Mouse (Mus musculus) gastrocnemius, postnatal 36 days (tissue): ENCODE results near the gene Scrg1. TPM values are rescaled to one million over a fixed set of nuclear protein-coding genes. Genes with fewer than 3 reads are reported as not detected.
"Not testable (repeated sequence)": the region's sequence is repeated elsewhere in the genome, so short reads cannot be mapped to it uniquely, and the experiment has no call there.

Experiments
- DNase-seq, 2 experiments: peaks; one replicate each; pipeline ENCODE4 v3.0.0; 2022
- intact Hi-C: fragments of 180-260 bp; cut with DNase I; formaldehyde crosslinking; loops from one replicate; pipeline ENCODE4 v1.15.1; 2025
- long read RNA-seq, 2 experiments: library from polyadenylated mRNA; stranded (forward); transcript quantifications; one replicate each; pipeline ENCODE4 v2.0.0; 2021
- total RNA-seq, 2 experiments: library from RNA; stranded (reverse); gene quantifications; 2 replicates each; pipeline ENCODE4 v1.2.3; 2021

Gene Scrg1
- total RNA-seq = not detected
- long read RNA-seq, experiment 1 = 0 reads
- long read RNA-seq, experiment 2 = 0 reads

- intact Hi-C loops = no loop called here
- no peak for DNase-seq
Observed at GRCm38 (mm10) chr8:57455765-57456164, at the start of gene Scrg1. TSS of gene Scrg1 (plus strand) at chr8:57455923.

DNA sequence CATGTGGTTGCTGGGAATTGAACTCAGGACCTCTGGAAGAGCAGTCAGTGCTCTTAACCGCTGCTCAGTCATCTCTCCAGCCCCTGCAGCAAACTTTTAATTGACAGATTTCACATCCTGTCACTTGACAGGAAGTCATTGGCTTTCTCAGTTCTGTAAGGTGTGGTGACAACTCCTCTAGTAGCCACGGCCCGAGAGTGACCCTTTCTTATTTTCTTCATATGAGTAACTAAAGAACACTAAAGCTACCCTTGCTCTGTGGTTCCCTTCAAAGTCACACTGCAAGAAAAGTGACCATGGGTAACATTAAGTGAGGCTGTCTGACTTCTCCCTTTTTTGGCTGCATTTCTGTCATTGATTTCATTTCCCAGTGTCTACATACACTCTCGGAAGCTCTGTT, 49.4 kb upstream of the Scrg1 start:
- intact Hi-C loops = no loop called here
- DNase-seq = no peak

GRCm38 (mm10) chr8:57409333-57409732, 46.4 kb upstream of the Scrg1 start:
- DNase-seq = no peak
- intact Hi-C loops = no loop called here

- intact Hi-C loops = no loop called here
Observed at GRCm38 (mm10) chr8:57409779-57410472, 45.8 kb upstream of the Scrg1 start.

DNA sequence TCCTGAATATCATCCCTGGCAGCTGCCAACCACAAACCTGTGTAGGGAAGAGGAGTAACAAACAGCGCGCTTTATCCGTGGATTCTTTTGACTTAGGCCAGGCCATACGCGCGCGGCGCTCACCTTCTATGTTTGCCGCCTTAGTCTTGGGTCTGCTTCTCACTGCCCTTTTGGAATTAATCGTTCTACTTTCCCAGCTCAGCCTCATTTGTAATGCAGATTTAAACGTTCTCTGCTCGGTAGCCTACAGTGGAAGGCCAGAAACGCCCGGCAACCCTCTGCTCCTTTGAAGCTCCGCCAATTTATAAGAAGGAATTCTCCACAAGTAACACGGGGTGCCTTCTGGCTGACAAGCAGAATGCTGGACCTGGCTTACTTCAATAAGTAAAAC, 45.3 kb upstream of the Scrg1 start:
- intact Hi-C loops = no loop called here
- no peak for DNase-seq

More at GRCm38 (mm10) chr8:57409779-57410472, 45.8 kb upstream of the Scrg1 start:
- no peak for DNase-seq

- intact Hi-C loops = no loop called here
- DNase-seq = no peak
Observed at GRCm38 (mm10) chr8:57411366-57411765, 44.4 kb upstream of the Scrg1 start.

- DNase-seq = no peak
- intact Hi-C loops = no loop called here
Observed at GRCm38 (mm10) chr8:57416827-57417226, 38.9 kb upstream of the Scrg1 start.

DNA sequence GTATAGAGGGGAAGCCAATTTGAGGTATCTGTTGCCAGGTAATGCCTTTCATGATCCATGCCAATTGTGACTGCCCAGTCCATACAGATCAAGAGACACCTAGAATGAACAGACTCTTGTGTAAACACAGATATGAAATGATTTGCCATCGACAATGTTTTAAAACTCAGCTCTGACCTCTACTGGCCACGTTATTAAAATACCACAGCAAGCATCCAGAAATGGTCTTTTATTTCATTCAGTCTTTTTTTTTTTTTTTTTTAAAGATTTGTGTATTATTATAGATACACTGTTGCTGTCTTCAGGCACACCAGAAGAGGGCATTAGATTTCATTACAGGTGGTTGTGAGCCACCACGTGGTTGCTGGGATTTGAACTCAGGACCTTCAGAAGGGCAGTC, 29.6 kb upstream of the Scrg1 start:
- intact Hi-C loops = loop anchor here (5.0 kb wide), 1 partner anchor 86 kb away; the partner anchor contains the start of gene Hmgb2

GRCm38 (mm10) chr8:57427581-57428366, 27.9 kb upstream of the Scrg1 start:
- intact Hi-C loops = loop anchor here (1.0 to 5.0 kb wide), 2 partner anchors 85 to 104 kb away; partner anchors contain the start of gene Hmgb2

More for the DNA sequence above, 29.6 kb upstream of the Scrg1 start:
- no peak for DNase-seq

DNA sequence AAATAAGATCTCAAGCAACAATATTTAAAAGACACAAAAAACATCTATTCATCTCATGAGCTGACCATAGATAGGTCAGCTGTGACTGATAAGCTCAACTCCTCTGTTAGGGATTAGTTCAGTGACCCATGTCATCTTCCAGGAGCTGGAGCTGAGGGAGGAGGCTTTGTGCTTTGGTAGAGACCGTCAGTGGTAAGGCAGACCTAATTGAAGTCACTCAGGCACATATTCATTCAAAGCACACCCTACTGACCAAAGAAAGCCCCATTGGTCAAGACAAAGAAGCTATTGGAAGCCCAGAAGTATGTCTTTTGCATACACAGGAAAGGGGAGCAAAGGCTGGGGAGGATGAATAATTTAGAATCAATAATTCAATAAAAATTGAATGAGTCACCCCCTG, 27.2 kb upstream of the Scrg1 start:
- intact Hi-C loops = loop anchor here (5.0 kb wide), 1 partner anchor 84 kb away; the partner anchor contains the start of gene Hmgb2
- DNase-seq = no peak

More at GRCm38 (mm10) chr8:57427581-57428366, 27.9 kb upstream of the Scrg1 start:
- no peak for DNase-seq

- DNase-seq = peak; percentile 23 to 67
- intact Hi-C loops = loop anchor here (5.0 kb wide), 1 partner anchor 83 kb away; the partner anchor contains the start of gene Hmgb2
Observed at GRCm38 (mm10) chr8:57429166-57429887, 26.4 kb upstream of the Scrg1 start.

DNA sequence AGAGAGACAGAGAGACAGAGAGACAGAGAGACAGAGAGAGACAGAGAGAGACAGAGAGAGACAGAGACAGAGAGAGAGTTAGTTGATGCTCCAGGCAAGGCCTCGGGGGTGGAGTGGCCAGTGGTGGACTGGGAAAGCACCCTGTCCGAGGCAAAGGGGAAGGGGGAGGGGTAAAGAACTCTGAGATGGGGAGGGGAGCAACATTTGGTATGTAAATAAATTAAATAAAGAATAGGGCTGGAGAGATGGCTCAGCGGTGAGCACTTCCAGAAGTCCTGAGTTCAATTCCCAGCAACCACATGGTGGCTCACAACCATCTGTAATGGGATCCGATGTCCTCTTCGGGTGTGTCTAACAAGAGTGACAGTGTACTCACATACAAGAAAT, 25.8 kb upstream of the Scrg1 start:
- intact Hi-C loops = loop anchor here (5.0 kb wide), 3 partner anchors 37 to 362 kb away; partner anchors contain the start of gene Hmgb2
- DNase-seq = not testable (repeated sequence)

DNA sequence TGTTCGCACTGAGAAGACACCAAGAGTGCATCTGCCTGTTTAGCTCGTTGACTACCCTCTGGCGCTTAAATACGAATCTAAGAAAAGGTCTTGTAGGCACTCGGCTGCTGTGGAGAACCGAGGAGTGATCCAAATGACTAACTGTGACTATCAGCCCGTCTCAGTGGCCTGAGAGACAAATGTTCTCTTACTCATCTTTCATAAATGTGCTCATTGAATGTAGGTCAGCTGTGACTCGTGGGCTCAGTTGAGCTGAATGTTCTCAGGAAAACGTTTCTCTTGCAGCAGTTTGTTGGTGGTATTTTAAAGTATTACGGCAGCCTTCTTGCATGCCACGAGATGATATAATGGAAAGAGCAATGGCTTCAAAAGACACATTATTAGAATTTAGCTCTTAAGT, 24.8 kb upstream of the Scrg1 start:
- intact Hi-C loops = loop anchor here (5.0 kb wide), 2 partner anchors 36 to 361 kb away; no protein-coding TSS in a partner anchor
- DNase-seq = no peak

GRCm38 (mm10) chr8:57432802-57433201, 22.9 kb upstream of the Scrg1 start:
- intact Hi-C loops = loop anchor here (5.0 kb wide), 2 partner anchors 34 to 359 kb away; no protein-coding TSS in a partner anchor
- DNase-seq = no peak

- intact Hi-C loops = no loop called here
- no peak for DNase-seq
Observed at GRCm38 (mm10) chr8:57435768-57436436, 19.8 kb upstream of the Scrg1 start.

- intact Hi-C loops = no loop called here
- no peak for DNase-seq
Observed at GRCm38 (mm10) chr8:57436437-57436796, 19.3 kb upstream of the Scrg1 start.

GRCm38 (mm10) chr8:57441131-57441530, 14.6 kb upstream of the Scrg1 start:
- DNase-seq = no peak
- intact Hi-C loops = no loop called here

DNA sequence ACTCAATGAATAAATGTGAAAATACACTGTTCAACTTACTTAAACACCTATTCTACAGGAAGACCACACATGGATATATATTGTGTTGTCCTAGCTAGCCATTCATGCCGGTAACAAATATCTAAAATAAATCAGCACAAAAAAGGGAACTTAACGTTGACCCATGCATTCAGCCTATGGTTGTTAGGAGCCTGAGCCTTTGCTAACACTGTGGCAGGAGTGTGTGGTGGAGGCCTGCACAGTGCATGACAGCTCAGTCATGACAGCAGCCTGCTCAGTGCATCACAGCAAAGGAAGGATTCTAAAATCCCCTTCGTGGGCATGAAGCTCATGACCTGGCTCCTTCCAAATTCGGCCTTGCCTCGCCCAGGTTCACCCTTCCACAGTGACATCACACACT, 14.2 kb upstream of the Scrg1 start:
- intact Hi-C loops = no loop called here
- no peak for DNase-seq

DNA sequence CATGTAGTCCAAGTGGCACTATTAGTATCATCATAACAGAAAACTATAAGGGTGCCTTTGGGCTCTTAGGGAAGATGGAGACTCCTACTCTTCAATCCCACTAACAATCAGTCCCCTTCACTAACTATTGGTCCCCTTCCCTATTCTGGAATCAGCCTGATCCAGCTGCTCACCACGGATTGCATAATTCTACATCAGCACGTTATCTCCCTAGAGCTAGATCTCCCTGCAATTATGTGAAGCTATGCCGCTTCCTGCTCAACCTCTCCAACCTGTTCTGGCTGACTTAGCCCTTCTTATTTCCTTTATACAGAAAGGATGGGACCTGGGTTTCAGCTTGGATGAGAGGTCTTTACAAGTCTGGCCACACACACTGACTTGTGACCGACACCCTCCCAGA, 12.4 kb upstream of the Scrg1 start:
- intact Hi-C loops = no loop called here
- no peak for DNase-seq

- intact Hi-C loops, DNase-seq: not testable (repeated sequence)
Observed at GRCm38 (mm10) chr8:57445901-57446300, 9.8 kb upstream of the Scrg1 start.
